Mouse (Mus musculus) cerebellum, adult 2 months (tissue): Measurements from ENCODE around the gene Hs2st1. TPM values are rescaled to one million over a fixed set of nuclear protein-coding genes. Genes with fewer than 3 reads are reported as not detected.
A peak's percentile ranks its signal among the peaks of the same experiment; 100 is the strongest.

ENCODE experiments used
- DNase-seq, 2 experiments: peaks; one replicate each; pipeline ENCODE4 v3.0.0; 2021
- H3K27ac ChIP-seq: fragments of 200-500 bp; 2 replicates; pipeline ENCODE4 v1.5.1; 2012; ENCODE audit warnings: low read length, control low read depth, inconsistent platforms; ENCODE audit not compliant: insufficient read depth
- H3K27me3 ChIP-seq: fragments of 200-500 bp; 2 replicates; pipeline ENCODE4 v1.6.1; 2012; ENCODE audit warnings: inconsistent platforms, mild to moderate bottlenecking, low read length, moderate library complexity; ENCODE audit not compliant: control insufficient read depth, insufficient read depth
- H3K4me1 ChIP-seq: fragments of 200-500 bp; 2 replicates; pipeline ENCODE4 v1.6.1; 2011; ENCODE audit warnings: low read length; ENCODE audit not compliant: control insufficient read depth, insufficient read depth
- H3K4me3 ChIP-seq: fragments of 200-500 bp; replicated peaks from 2 replicates; pipeline ENCODE3; 2011; ENCODE audit warnings: mild to moderate bottlenecking, low read depth, low read length, control low read depth; ENCODE audit not compliant: insufficient read depth
- CTCF ChIP-seq: fragments of 200-500 bp; IDR thresholded peaks from 2 replicates; pipeline ENCODE4 v1.5.1; 2011; ENCODE audit warnings: low read depth, mild to moderate bottlenecking, control low read depth, low read length, moderate library complexity, borderline replicate concordance; ENCODE audit not compliant: insufficient read depth
- POLR2A ChIP-seq: fragments of 200-500 bp; IDR thresholded peaks from 2 replicates; pipeline ENCODE4 v1.6.1; 2011; ENCODE audit warnings: low read length, control low read depth, borderline replicate concordance; ENCODE audit not compliant: insufficient read depth
- WGBS: fragments of 180-500 bp; shearing (Covaris S2); methylation state at CpG from one replicate; pipeline ENCODE4 v1.1.7; 2018; 5-methylcytosine and 5-hydroxymethylcytosine counted together
- polyA plus RNA-seq: library from polyadenylated mRNA; depleted of rRNA; stranded (reverse); fragments of >200 nt; gene quantifications from 2 replicates; pipeline ENCODE4 v1.2.3, GENCODE M21; 2012

Gene Hs2st1
- polyA plus RNA-seq, 1 experiment = 15.4 TPM

- no peak overlapping the region for H3K27ac ChIP-seq
- no peaks in the 10 kb centered on the region for H3K27me3 ChIP-seq
- 95% methylated on average over 4 of the region's 4 CpGs for WGBS
- DNase-seq = no peak
- H3K4me3 ChIP-seq = no peak overlapping the region
- TF ChIP-seq CTCF = no peak
- no peak for TF ChIP-seq POLR2A
- peaks cover 6% of the 10 kb centered on the region for H3K4me1 ChIP-seq
Measured at GRCm38 (mm10) chr3:144582306-144582705, 12.3 kb upstream of the Hs2st1 start.

DNA sequence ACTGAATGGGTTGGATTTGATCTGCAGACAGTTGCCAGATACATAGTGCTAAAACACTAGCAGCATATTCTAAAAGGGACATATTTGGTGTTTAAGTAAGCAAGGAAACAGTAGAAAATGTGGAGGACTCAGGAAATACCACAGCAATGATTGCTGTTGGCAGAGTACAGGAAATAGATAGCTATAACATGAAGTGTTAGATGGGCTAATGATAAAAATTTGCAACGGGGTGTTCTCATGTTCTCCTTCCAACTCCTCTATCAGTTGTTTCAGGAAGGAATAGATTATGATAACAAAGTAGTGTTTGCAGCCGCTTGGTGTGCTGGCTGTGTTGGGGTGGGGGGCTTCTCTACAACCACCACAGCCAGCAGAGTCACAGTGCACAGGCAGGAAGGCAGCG is 11.9 kb upstream of the Hs2st1 start:
- WGBS = 93% methylated on average over 3 of the region's 3 CpGs
- no peak for DNase-seq
- peaks cover 6% of the 10 kb centered on the region for H3K4me1 ChIP-seq

GRCm38 (mm10) chr3:144580281-144580680 is 10.3 kb upstream of the Hs2st1 start:
- DNase-seq = no peak
- Histone ChIP-seq H3K27me3 (no peaks in the 10 kb centered on the region), H3K27ac (no peak overlapping the region), H3K4me3 (no peak overlapping the region), H3K4me1 (peaks cover 11% of the 10 kb centered on the region)
- 81% methylated on average over 7 of the region's 7 CpGs for WGBS
- TF ChIP-seq POLR2A (no peak), CTCF (no peak)

More for the DNA sequence above, 11.9 kb upstream of the Hs2st1 start:
- Histone ChIP-seq H3K27ac (no peak overlapping the region), H3K4me3 (no peak overlapping the region), H3K27me3 (no peaks in the 10 kb centered on the region)
- TF ChIP-seq CTCF (no peak), POLR2A (no peak)

DNA sequence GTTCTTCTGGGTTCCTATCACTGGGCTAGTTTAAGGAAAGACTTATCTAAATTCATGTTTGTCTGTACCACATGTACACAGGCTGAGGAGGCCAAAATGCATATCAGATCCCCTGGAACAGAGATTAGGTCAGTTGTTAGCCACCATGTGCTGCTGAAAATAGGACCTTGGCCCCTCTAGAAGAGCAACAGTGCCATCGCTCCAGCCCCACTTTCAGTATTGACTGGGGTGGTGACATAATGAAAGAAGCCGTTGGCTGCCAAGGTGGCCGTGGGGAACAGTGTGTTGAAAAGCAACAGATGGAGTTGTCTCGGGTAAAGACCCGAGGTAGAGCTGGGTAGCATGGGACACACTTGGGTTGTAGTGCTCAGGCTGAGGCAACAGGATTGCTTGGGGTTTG is 9.8 kb upstream of the Hs2st1 start:
- Histone ChIP-seq H3K27ac (no peak overlapping the region), H3K4me3 (no peak overlapping the region), H3K27me3 (no peaks in the 10 kb centered on the region), H3K4me1 (peaks cover 11% of the 10 kb centered on the region)
- no peak for DNase-seq
- TF ChIP-seq CTCF (no peak), POLR2A (no peak)
- 14% methylated on average over 5 of the region's 5 CpGs for WGBS

- no peak overlapping the region for H3K27ac ChIP-seq
- peaks cover 11% of the 10 kb centered on the region for H3K4me1 ChIP-seq
- no peak for DNase-seq
- 84% methylated on average over 4 of the region's 4 CpGs for WGBS
- H3K4me3 ChIP-seq = no peak overlapping the region
- TF ChIP-seq POLR2A (no peak), CTCF (no peak)
- H3K27me3 ChIP-seq = no peaks in the 10 kb centered on the region
Measured at GRCm38 (mm10) chr3:144578921-144579320, 8.9 kb upstream of the Hs2st1 start.

DNA sequence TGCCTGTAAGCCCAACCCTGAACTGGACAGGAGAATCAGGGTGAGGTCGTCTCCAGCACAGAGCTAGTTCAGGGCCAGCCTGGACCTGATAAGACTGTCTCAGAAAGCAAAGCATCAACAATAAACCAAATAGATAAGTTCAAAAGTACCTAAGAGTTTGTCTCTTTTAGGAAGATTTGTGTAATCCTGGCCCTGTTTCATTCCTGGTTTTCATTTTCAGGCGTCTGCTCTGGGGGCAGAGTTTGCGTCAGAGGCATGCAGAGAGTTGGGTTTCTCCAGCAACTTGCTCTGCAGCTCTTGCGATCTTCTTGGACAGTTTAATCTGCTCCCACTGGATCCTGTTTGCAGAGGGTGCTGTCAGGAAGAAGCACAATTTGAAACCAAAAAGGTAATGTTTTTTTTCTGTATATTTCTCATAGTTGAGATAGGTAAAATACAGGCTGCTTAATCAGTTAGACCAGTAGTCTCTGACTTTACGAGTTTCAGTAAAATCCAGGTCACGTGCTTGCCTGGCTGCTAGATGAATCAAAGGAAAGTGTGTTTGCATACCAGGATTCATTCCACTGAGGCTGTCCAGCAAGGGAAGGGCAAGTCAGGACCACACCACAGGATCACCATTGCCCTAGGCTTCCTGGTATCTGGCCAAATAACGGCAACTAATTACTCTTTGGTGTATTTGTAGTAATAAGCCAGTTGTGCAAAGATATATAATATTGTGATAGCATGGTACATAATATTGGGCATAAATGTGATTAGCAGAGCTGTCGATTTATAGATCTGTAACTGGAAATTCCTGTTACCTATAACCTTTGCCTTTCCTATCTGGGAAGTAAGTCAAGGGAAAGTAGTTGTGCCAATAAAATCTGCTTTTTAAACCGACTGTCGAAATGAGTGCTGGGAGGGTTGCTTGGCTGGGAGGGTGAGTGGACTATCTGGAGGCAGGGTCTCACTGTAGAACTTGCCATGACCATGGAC is 7.7 kb upstream of the Hs2st1 start:
- H3K4me1 ChIP-seq = peaks cover 11% of the 10 kb centered on the region
- H3K27ac ChIP-seq = no peak overlapping the region
- TF ChIP-seq POLR2A (no peak), CTCF (no peak)
- DNase-seq = no peak
- no peaks in the 10 kb centered on the region for H3K27me3 ChIP-seq
- 73% methylated on average over 10 of the region's 10 CpGs for WGBS
- H3K4me3 ChIP-seq = no peak overlapping the region

DNA sequence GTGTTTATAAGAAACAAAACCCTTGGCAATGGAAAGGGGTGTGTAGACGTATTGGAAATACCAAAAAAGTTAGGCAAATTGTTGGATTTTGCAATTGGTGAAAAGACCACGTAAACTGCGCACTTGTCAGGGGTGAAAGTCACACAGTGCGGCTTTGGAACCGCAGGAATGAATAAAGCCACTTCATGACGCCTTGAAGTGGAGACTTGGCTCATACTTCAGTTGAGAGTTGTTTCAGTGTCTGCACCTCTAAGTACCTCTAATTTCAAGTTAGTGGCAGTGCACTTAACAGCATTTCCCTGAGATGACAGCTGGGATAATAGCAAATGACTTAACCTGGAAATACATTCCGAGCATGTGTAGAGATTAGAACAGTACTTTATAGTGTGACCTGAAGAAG is 4.3 kb upstream of the Hs2st1 start:
- Histone ChIP-seq H3K4me3 (no peak overlapping the region), H3K27ac (no peak overlapping the region), H3K27me3 (no peaks in the 10 kb centered on the region), H3K4me1 (peaks cover 9% of the 10 kb centered on the region; the same call in 1 of the 2 replicates)
- DNase-seq = no peak
- no peak for TF ChIP-seq POLR2A
- 88% methylated on average over 7 of the region's 7 CpGs for WGBS

DNA sequence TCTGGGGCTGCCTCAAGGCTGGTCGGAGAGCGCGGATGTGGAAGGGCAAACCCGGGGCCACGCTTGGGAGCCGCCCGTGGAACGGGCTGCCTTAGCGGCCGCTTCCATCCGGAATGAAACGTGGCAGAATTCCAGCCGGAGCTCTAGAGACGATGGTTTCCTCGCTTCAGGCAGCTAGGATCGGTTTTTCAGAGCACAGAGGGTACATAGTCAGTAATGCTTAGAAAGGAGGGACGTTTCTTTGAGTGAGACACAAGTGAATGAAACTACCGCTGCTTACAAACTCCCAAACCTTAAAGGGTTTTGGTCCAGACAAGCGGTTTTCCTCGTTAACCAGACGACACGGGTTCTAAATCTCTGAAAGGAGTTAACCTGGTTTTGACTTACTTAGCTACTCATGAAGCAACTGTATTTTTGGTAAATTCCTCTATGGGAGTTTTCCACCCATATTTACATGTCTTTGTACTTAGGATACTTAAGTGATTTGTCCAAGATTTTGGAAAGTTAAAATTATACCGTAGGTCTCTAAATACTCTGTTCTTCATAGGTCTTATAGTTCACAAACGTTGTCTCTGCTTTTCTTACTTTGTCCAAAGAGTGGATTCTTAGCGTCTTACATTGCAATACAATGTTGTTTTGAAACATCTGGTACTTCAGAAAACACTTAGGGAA is 971 bp upstream of the Hs2st1 start:
- peak overlapping the region; percentile 96 for H3K27ac ChIP-seq
- no peaks in the 10 kb centered on the region for H3K27me3 ChIP-seq
- peaks cover 5% of the 10 kb centered on the region; the same call in 1 of the 2 replicates for H3K4me1 ChIP-seq
- TF ChIP-seq CTCF (no peak), POLR2A (no peak)
- no peak for DNase-seq
- under 1% methylated on average over 25 of the region's 25 CpGs for WGBS
- peak overlapping the region; percentile 82 for H3K4me3 ChIP-seq
